Mouse (Mus musculus) effector memory CD4-positive, alpha-beta T cell, adult 7 months (primary cell): ENCODE measurements around the gene H2al2c. TPM values are rescaled to one million over a fixed set of nuclear protein-coding genes. Genes with fewer than 3 reads are reported as not detected.

Experiments used
- polyA plus RNA-seq: library from polyadenylated mRNA; unstranded; fragments of 100-300 nt; shearing (Covaris generic); gene quantifications from one replicate; pipeline ENCODE4 v1.2.1, GENCODE M21; 2017

H2al2c gene
- not detected for polyA plus RNA-seq

DNA sequence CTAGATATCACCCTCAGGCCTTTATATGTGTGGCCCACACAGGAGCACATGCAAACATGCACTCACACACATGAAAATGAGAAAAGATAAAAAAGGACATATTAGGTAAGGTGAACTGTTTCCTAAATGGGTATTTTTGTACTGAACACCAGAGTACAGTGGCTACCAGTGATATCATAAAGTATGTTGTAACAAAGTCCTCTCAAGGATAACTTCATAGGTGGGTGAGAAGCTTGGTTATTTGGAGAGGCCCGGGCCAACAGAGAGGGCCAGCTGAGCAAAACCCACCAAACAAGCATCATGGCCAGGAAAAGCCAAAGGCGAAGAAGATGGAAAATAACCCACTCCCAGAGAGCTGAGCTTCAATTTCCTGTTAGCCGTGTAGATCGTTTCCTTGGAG lies at the start of gene H2al2c:
Gene H2al2c (plus strand): TSS at position 301 of the 400 bp plus-strand sequence.

Other genes starting within 250 kb of the H2al2c start
- not detected for gene Sry, start 64.6 kb downstream of the H2al2c start, polyA plus RNA-seq
- not detected for gene H2al2b, start 121.6 kb downstream of the H2al2c start, polyA plus RNA-seq
- gene Gm4064, start 197.1 kb downstream of the H2al2c start, polyA plus RNA-seq = not detected
- not detected for gene Rbmy, start 231.6 kb downstream of the H2al2c start, polyA plus RNA-seq
- gene Gm10256, start 231.6 kb downstream of the H2al2c start, polyA plus RNA-seq = not detected